Mouse (Mus musculus): ENCODE results near the gene Rnpep. TPM values are rescaled to one million over a fixed set of nuclear protein-coding genes. Genes with fewer than 3 reads are reported as not detected.

Gene Rnpep
- 100 to 1,000 TPM; 132 to 826 (median 489) TPM for total RNA-seq (2018; cell fraction: chromatin; rRNA removed)
- 100 to 1,000 TPM; 171 to 358 (median 221) TPM for total RNA-seq (2018; cell fraction: cytosol; rRNA removed)
- total RNA-seq (2018; cell fraction: nucleus; rRNA removed) = 100 to 1,000 TPM; 164 to 630 (median 302) TPM
- polyA plus RNA-seq (2018) = 213 to 249 TPM (median 229 TPM) in 3 replicates

DNA sequence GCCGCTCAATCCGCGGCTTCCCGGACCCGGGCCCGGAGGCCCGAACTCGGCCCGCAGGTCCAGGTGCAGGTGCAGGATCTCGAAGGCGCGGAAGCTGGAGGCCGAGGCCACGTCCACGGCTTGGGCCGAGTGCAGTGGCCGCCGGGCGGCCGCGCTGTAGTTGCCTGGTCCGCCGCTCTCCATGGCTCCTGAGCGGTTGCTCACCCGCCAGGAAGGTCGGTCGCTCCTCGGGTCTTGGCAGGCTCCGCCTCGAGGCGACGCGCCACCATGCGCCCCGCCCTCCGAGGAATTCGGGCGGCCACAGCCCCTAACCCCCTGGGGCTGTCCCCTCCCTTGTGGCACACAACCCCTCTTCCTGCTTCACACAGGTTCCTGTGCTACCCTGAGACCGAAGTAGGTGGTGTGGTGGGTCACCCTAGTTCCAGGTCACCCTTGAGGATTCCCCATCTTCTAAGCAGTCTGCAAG lies at the start of gene Rnpep:
Gene Rnpep, minus strand, starts transcription at position 259 of the 466 bp plus-strand sequence.
- under 1% methylated on average over 39 of the region's 39 CpGs for WGBS (ENCODE audit: missing documents)
- Histone ChIP-seq H3K79me2 (ENCODE audit: inconsistent target) (peaks cover 44% of the 10 kb centered on the region), H3K27ac (peak within 1 kb of the TSS; percentile 99), H3K4me3 (ENCODE audit: inconsistent target) (peak within 1 kb of the TSS; percentile 91), H3K36me3 (ENCODE audit: inconsistent target) (peaks cover 13% of the 10 kb centered on the region)

- 78% methylated on average over 6 of the region's 6 CpGs for WGBS (ENCODE audit: missing documents)
- no peak overlapping the region for H3K27ac ChIP-seq
Measured at GRCm38 (mm10) chr1:135330578-135330977, 46.7 kb upstream of the Rnpep start.

DNA sequence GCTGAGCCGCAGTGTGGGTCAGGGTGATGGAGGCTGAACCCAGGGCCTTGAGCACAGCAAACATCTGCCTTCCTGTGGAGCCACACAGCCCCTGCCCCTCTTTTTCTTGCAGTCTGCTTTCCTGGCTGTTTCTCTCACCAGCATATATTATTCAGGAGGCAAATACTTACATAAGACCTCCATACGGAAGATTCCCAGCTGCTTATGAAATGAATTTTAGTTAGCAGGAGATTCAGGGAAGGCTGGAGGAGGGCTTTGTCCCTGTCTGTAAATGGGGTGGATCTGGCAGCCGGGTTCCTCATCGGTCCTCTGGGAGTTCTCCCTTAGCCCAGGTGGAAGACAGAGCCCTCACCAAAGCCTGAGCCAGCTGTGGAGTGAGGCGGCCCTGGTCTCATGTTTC lies 44.5 kb upstream of the Rnpep start:
- Histone ChIP-seq H3K4me3 (ENCODE audit: inconsistent target) (no peak overlapping the region), H3K79me2 (ENCODE audit: inconsistent target) (no peaks in the 10 kb centered on the region), H3K27ac (no peak overlapping the region), H3K36me3 (ENCODE audit: inconsistent target) (no peaks in the 10 kb centered on the region)
- 90% methylated on average over 5 of the region's 5 CpGs for WGBS (ENCODE audit: missing documents)

More at GRCm38 (mm10) chr1:135330578-135330977, 46.7 kb upstream of the Rnpep start:
- H3K79me2 ChIP-seq (ENCODE audit: inconsistent target) = no peaks in the 10 kb centered on the region
- H3K36me3 ChIP-seq (ENCODE audit: inconsistent target) = no peaks in the 10 kb centered on the region
- no peak overlapping the region for H3K4me3 ChIP-seq (ENCODE audit: inconsistent target)

- H3K27ac ChIP-seq = no peak overlapping the region
- H3K79me2 ChIP-seq (ENCODE audit: inconsistent target) = no peaks in the 10 kb centered on the region
- 81% methylated on average over 2 of the region's 2 CpGs for WGBS (ENCODE audit: missing documents)
- H3K4me3 ChIP-seq (ENCODE audit: inconsistent target) = no peak overlapping the region
- no peaks in the 10 kb centered on the region for H3K36me3 ChIP-seq (ENCODE audit: inconsistent target)
Measured at GRCm38 (mm10) chr1:135325934-135326333, 42.0 kb upstream of the Rnpep start.

DNA sequence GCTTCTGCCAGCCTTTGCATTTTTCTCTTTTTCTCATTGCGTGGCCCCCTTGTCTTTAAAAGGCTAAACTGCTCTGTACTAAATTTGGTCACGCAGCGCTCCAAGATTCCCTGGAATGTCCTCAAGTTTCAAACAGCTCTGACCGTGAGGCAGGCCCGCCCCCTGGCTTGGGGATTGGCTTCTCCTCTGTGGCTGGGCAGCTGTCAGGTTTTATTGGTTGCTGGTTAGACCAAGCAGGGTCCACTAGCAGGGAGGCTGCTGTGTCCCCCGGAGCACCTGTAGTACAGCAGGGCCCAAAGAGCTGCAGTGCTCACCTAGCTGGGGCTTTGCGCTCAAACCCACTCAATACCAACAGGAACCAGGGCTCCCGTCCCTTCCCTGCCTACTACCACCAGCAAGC lies 40.7 kb upstream of the Rnpep start, which contains the start of gene Lmod1:
Gene Lmod1, plus strand, starts transcription at position 237 of the 400 bp plus-strand sequence.
- Histone ChIP-seq H3K27ac (no peak within 1 kb of the TSS), H3K36me3 (ENCODE audit: inconsistent target) (no peaks in the 10 kb centered on the region)
- 57% methylated on average over 8 of the region's 8 CpGs for WGBS (ENCODE audit: missing documents)

GRCm38 (mm10) chr1:135323367-135323901 lies 39.5 kb upstream of the Rnpep start:
- H3K79me2 ChIP-seq (ENCODE audit: inconsistent target) = no peaks in the 10 kb centered on the region
- no peak overlapping the region for H3K27ac ChIP-seq
- H3K36me3 ChIP-seq (ENCODE audit: inconsistent target) = no peaks in the 10 kb centered on the region
- 81% methylated on average over 7 of the region's 7 CpGs for WGBS (ENCODE audit: missing documents)
- H3K4me3 ChIP-seq (ENCODE audit: inconsistent target) = no peak overlapping the region

More for the DNA sequence above, 40.7 kb upstream of the Rnpep start, which contains the start of gene Lmod1:
- H3K4me3 ChIP-seq (ENCODE audit: inconsistent target) = no peak within 1 kb of the TSS
- H3K79me2 ChIP-seq (ENCODE audit: inconsistent target) = no peaks in the 10 kb centered on the region

- Histone ChIP-seq H3K36me3 (ENCODE audit: inconsistent target) (peaks cover 9% of the 10 kb centered on the region), H3K27ac (peak within 1 kb of the TSS; percentile 70), H3K4me3 (ENCODE audit: inconsistent target) (peak within 1 kb of the TSS; percentile 97), H3K79me2 (ENCODE audit: inconsistent target) (peaks cover 55% of the 10 kb centered on the region)
- under 1% methylated on average over 48 of the region's 51 CpGs for WGBS (ENCODE audit: missing documents)
Measured at GRCm38 (mm10) chr1:135313284-135314031, 29.6 kb upstream of the Rnpep start, which contains the start of gene Timm17a. Gene Timm17a, minus strand, starts transcription at chr1:135313778.

- Histone ChIP-seq H3K36me3 (ENCODE audit: inconsistent target) (peaks cover 22% of the 10 kb centered on the region), H3K27ac (no peak overlapping the region)
- WGBS (ENCODE audit: missing documents) = 87% methylated on average over 4 of the region's 4 CpGs
Measured at GRCm38 (mm10) chr1:135312201-135312600, 28.3 kb upstream of the Rnpep start.

GRCm38 (mm10) chr1:135311356-135311755 lies 27.5 kb upstream of the Rnpep start:
- no peak overlapping the region for H3K4me3 ChIP-seq (ENCODE audit: inconsistent target)
- peaks cover 28% of the 10 kb centered on the region for H3K36me3 ChIP-seq (ENCODE audit: inconsistent target)
- 81% methylated on average over 6 of the region's 6 CpGs for WGBS (ENCODE audit: missing documents)
- H3K27ac ChIP-seq = no peak overlapping the region
- H3K79me2 ChIP-seq (ENCODE audit: inconsistent target) = peaks cover 70% of the 10 kb centered on the region

More at GRCm38 (mm10) chr1:135312201-135312600, 28.3 kb upstream of the Rnpep start:
- H3K4me3 ChIP-seq (ENCODE audit: inconsistent target) = peak overlapping the region; percentile 97; the same call in 1 of the 2 replicates
- H3K79me2 ChIP-seq (ENCODE audit: inconsistent target) = peaks cover 67% of the 10 kb centered on the region

- peaks cover 2% of the 10 kb centered on the region; the same call in 1 of the 2 replicates for H3K36me3 ChIP-seq (ENCODE audit: inconsistent target)
- H3K79me2 ChIP-seq (ENCODE audit: inconsistent target) = no peaks in the 10 kb centered on the region
- 98% methylated on average over 5 of the region's 5 CpGs for WGBS (ENCODE audit: missing documents)
- H3K27ac ChIP-seq = no peak overlapping the region
- H3K4me3 ChIP-seq (ENCODE audit: inconsistent target) = no peak overlapping the region
Measured at GRCm38 (mm10) chr1:135290908-135291307, 7.0 kb upstream of the Rnpep start.

DNA sequence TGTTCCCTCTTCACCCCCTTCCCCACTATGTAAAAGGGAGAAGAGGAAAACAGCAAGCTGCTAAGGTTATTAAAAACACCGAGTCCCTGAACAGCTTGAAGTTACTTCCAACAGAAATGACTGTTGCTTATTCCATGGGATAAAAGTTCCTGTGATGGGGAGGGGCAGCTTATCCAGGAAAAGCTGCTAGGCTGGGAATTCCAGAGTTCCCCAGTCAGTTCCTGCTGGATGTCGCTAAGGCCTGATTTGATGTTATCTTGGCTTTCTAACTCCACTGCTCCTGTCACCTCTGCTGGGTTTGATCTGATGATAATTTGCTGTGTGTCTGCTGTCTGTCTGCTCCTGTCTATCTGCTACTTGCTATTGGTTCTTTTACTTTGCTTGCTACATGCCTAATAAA lies 2.4 kb upstream of the Rnpep start:
- no peak overlapping the region for H3K27ac ChIP-seq
- WGBS (ENCODE audit: missing documents) = 97% methylated on average over 2 of the region's 2 CpGs

GRCm38 (mm10) chr1:135283287-135283825 lies 528 bp downstream of the Rnpep start:
- peak overlapping the region; percentile 91 for H3K4me3 ChIP-seq (ENCODE audit: inconsistent target)
- under 1% methylated on average over 46 of the region's 48 CpGs for WGBS (ENCODE audit: missing documents)

More for the DNA sequence above, 2.4 kb upstream of the Rnpep start:
- Histone ChIP-seq H3K36me3 (ENCODE audit: inconsistent target) (no peaks in the 10 kb centered on the region), H3K79me2 (ENCODE audit: inconsistent target) (peaks cover 20% of the 10 kb centered on the region), H3K4me3 (ENCODE audit: inconsistent target) (no peak overlapping the region)

DNA sequence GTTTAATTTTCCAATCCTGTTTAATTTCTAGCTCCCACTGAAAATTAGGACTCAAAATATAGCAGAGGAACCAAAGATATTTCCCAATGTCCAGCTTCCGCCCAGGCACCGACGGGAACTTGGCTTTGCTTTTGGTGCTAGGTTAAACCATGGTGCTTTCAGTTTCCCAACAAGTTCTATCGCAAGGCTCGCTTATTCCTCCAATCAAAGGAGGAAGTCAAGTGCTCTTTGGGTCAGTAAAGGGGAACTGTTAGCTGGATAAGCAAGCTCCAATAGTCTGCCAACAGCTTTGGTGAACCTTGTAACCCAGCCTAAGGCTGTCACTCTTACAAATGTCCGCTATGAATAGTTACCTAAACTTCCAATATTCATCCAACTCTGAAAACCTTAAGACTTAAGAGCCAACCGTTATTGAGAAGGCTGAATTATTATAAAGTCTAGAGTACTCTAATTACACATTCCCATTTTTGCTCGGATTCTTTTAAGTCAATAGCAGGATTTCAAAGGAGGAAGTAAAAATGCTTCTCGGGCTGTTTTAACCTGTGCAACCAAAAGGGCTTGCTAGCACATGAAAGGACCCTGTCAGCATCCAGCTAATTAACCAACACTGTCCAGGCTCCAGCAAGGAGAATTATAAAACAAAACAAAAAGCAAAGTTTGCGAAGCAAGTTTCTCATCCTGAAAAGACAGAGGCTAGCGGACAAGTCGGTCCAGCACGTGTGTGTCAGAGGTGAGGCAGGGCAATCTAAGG lies 1.2 kb downstream of the Rnpep start:
- H3K79me2 ChIP-seq (ENCODE audit: inconsistent target) = peaks cover 56% of the 10 kb centered on the region
- peak overlapping the region; percentile 91 for H3K4me3 ChIP-seq (ENCODE audit: inconsistent target)
- H3K36me3 ChIP-seq (ENCODE audit: inconsistent target) = peaks cover 25% of the 10 kb centered on the region
- H3K27ac ChIP-seq = peak overlapping the region; percentile 99
- 0% methylated on average over 13 of the region's 13 CpGs for WGBS (ENCODE audit: missing documents)

More at GRCm38 (mm10) chr1:135283287-135283825, 528 bp downstream of the Rnpep start:
- H3K79me2 ChIP-seq (ENCODE audit: inconsistent target) = peaks cover 49% of the 10 kb centered on the region
- peak overlapping the region; percentile 99 for H3K27ac ChIP-seq
- H3K36me3 ChIP-seq (ENCODE audit: inconsistent target) = peaks cover 18% of the 10 kb centered on the region

DNA sequence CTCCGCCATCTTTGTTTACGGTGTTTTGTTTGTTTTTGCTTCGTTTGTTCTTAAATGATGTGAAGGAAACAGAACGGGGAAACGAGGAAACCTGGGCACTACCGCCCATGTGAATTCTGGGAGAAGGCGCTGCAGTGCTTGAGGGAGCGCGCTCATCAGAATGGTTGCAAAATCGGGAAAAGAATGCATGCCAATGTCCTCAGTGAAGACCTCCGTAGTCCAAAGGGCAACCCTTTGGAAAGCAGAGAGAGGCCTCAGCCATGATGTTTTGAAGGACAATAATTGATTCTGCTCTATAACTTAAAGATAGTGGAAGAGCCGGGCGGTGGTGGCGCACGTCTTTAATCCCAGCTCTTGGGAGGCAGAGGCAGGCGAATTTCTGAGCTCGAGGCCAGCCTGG lies 2.0 kb downstream of the Rnpep start:
- 89% methylated on average over 17 of the region's 17 CpGs for WGBS (ENCODE audit: missing documents)
- Histone ChIP-seq H3K79me2 (ENCODE audit: inconsistent target) (peaks cover 64% of the 10 kb centered on the region), H3K36me3 (ENCODE audit: inconsistent target) (peaks cover 33% of the 10 kb centered on the region), H3K27ac (peak overlapping the region; percentile 99), H3K4me3 (ENCODE audit: inconsistent target) (peak overlapping the region; percentile 91)
